Mouse (Mus musculus) A20 (cell line): ENCODE results near the gene 4833439L19Rik.

Experiments
- DNase-seq: peaks from one replicate; pipeline ENCODE4 v3.0.0-alpha.2; 2011; ENCODE audit warnings: low read depth, low spot score

4833439L19Rik gene

GRCm38 (mm10) chr13:54565201-54565581 lies at the start of gene 4833439L19Rik:
Gene 4833439L19Rik (minus strand): TSS chr13:54565435.
- DNase-seq, result peak; percentile 94

GRCm38 (mm10) chr13:54613141-54613540 lies 47.9 kb upstream of the 4833439L19Rik start:
- DNase-seq, result peak; percentile 66

GRCm38 (mm10) chr13:54610972-54611754 lies 45.9 kb upstream of the 4833439L19Rik start, which contains the start of gene Cltb:
Gene Cltb (minus strand): TSS chr13:54611344.
- DNase-seq, result peak; percentile 84

GRCm38 (mm10) chr13:54610613-54610971 lies 45.4 kb upstream of the 4833439L19Rik start:
- no peak for DNase-seq

GRCm38 (mm10) chr13:54609301-54609700 lies 44.1 kb upstream of the 4833439L19Rik start:
- no peak for DNase-seq

GRCm38 (mm10) chr13:54608666-54609065 lies 43.4 kb upstream of the 4833439L19Rik start:
- DNase-seq, result no peak

GRCm38 (mm10) chr13:54608002-54608401 lies 42.8 kb upstream of the 4833439L19Rik start:
- DNase-seq, result no peak

- DNase-seq, result no peak
These were observed 42.0 kb upstream of the 4833439L19Rik start for GRCm38 (mm10) chr13:54607204-54607603.

GRCm38 (mm10) chr13:54605426-54605825 lies 40.2 kb upstream of the 4833439L19Rik start:
- DNase-seq, result no peak

GRCm38 (mm10) chr13:54604221-54604620 lies 39.0 kb upstream of the 4833439L19Rik start:
- no peak for DNase-seq

GRCm38 (mm10) chr13:54603501-54603900 lies 38.3 kb upstream of the 4833439L19Rik start:
- no peak for DNase-seq

GRCm38 (mm10) chr13:54602639-54603111 lies 37.4 kb upstream of the 4833439L19Rik start:
- no peak for DNase-seq

- no peak for DNase-seq
These were observed 33.4 kb upstream of the 4833439L19Rik start for GRCm38 (mm10) chr13:54598622-54599143.

- DNase-seq, result no peak
These were observed 31.6 kb upstream of the 4833439L19Rik start for GRCm38 (mm10) chr13:54596870-54597269.

GRCm38 (mm10) chr13:54596107-54596690 lies 31.0 kb upstream of the 4833439L19Rik start:
- no peak for DNase-seq

- no peak for DNase-seq
These were observed 28.4 kb upstream of the 4833439L19Rik start for GRCm38 (mm10) chr13:54593617-54594016.

GRCm38 (mm10) chr13:54591776-54592356 lies 26.6 kb upstream of the 4833439L19Rik start:
- DNase-seq, result peak; percentile 74

GRCm38 (mm10) chr13:54589996-54590951 lies 25.0 kb upstream of the 4833439L19Rik start, which contains the start of the genes Nop16 and Higd2a:
Gene Nop16 (minus strand): TSS chr13:54590090.
Gene Higd2a (plus strand): TSS chr13:54590207.
- DNase-seq, result peak; percentile 99

GRCm38 (mm10) chr13:54589414-54589995 lies 24.3 kb upstream of the 4833439L19Rik start:
- no peak for DNase-seq

GRCm38 (mm10) chr13:54585831-54586230 lies 20.6 kb upstream of the 4833439L19Rik start:
- no peak for DNase-seq

GRCm38 (mm10) chr13:54582860-54583259 lies 17.6 kb upstream of the 4833439L19Rik start:
- no peak for DNase-seq
